Mouse (Mus musculus) small intestine, adult 10 weeks (tissue): Measurements from ENCODE around the gene Agap1. TPM values are rescaled to one million over a fixed set of nuclear protein-coding genes. Genes with fewer than 3 reads are reported as not detected.

Experiments
- polyA plus RNA-seq: library from polyadenylated mRNA; stranded (reverse); fragments of 350-450 nt; fragmentation: Illumina TruSeq; extraction: RNeasy Lipid Tissue Mini Kit (QIAGEN cat#74804); gene quantifications from one replicate; pipeline ENCODE4 v1.2.3, GENCODE M21; 2014; ENCODE audit warnings: low replicate concordance

The Agap1 gene
- polyA plus RNA-seq: 4.5 TPM

GRCm38 (mm10) chr1:89454196-89455123 is at the start of gene Agap1:
TSS of gene Agap1 (plus strand) at chr1:89454806.

GRCm38 (mm10) chr1:89931120-89931519 is 476.5 kb downstream of the Agap1 start, which contains the start of gene Gbx2:
TSS of gene Gbx2 (minus strand) at chr1:89931179.

